Mouse (Mus musculus): ENCODE results near the gene Gm9780. TPM values are rescaled to one million over a fixed set of nuclear protein-coding genes. Genes with fewer than 3 reads are reported as not detected.

Gm9780 gene
- polyA plus RNA-seq (2014; fragmentation: Illumina TruSeq; extraction: RNeasy Lipid Tissue Mini Kit (QIAGEN cat#74804); ENCODE audit: low read depth, low replicate concordance) = 5.1 TPM

GRCm38 (mm10) chr14:26042611-26043010, at the start of gene Gm9780:
Gene Gm9780, minus strand, starts transcription at chr14:26042711.

GRCm38 (mm10) chr14:26081997-26082396, 39.5 kb upstream of the Gm9780 start, which contains the start of gene Cphx3:
Gene Cphx3, plus strand, starts transcription at chr14:26082297.

GRCm38 (mm10) chr14:26081216-26081615, 38.7 kb upstream of the Gm9780 start, which contains the start of gene Cphx2:
Gene Cphx2, plus strand, starts transcription at chr14:26081516.

GRCm38 (mm10) chr14:26067325-26067633, 24.8 kb upstream of the Gm9780 start, which contains the start of gene Tmem254c:
Gene Tmem254c, minus strand, starts transcription at chr14:26067355.

GRCm38 (mm10) chr14:25978371-25979241, 63.9 kb downstream of the Gm9780 start, which contains the start of gene Duxbl1:
Gene Duxbl1, plus strand, starts transcription at chr14:25978577.

Other genes with a start within 250 kb of the Gm9780 start
- gene Anxa11, start 200.6 kb downstream of the Gm9780 start, polyA plus RNA-seq (2014; fragmentation: Illumina TruSeq; extraction: RNeasy Lipid Tissue Mini Kit (QIAGEN cat#74804); ENCODE audit: low read depth, low replicate concordance) = 61.8 TPM
- not detected for gene Plac9a, start 139.6 kb downstream of the Gm9780 start, polyA plus RNA-seq (2014; fragmentation: Illumina TruSeq; extraction: RNeasy Lipid Tissue Mini Kit (QIAGEN cat#74804); ENCODE audit: low read depth, low replicate concordance)
- gene Tmem254a, start 115.0 kb downstream of the Gm9780 start, polyA plus RNA-seq (2014; fragmentation: Illumina TruSeq; extraction: RNeasy Lipid Tissue Mini Kit (QIAGEN cat#74804); ENCODE audit: low read depth, low replicate concordance) = 42.2 TPM
- 2.6 TPM for gene Cphx1, start 104.4 kb downstream of the Gm9780 start, polyA plus RNA-seq (2014; fragmentation: Illumina TruSeq; extraction: RNeasy Lipid Tissue Mini Kit (QIAGEN cat#74804); ENCODE audit: low read depth, low replicate concordance)
- gene Duxbl1, start 64.1 kb downstream of the Gm9780 start, polyA plus RNA-seq (2014; fragmentation: Illumina TruSeq; extraction: RNeasy Lipid Tissue Mini Kit (QIAGEN cat#74804); ENCODE audit: low read depth, low replicate concordance) = not detected
- 2.8 TPM for gene Tmem254c, start 24.6 kb upstream of the Gm9780 start, polyA plus RNA-seq (2014; fragmentation: Illumina TruSeq; extraction: RNeasy Lipid Tissue Mini Kit (QIAGEN cat#74804); ENCODE audit: low read depth, low replicate concordance)
- not detected for gene Cphx2, start 38.8 kb upstream of the Gm9780 start, polyA plus RNA-seq (2014; fragmentation: Illumina TruSeq; extraction: RNeasy Lipid Tissue Mini Kit (QIAGEN cat#74804); ENCODE audit: low read depth, low replicate concordance)
- 4.8 TPM for gene Cphx3, start 39.6 kb upstream of the Gm9780 start, polyA plus RNA-seq (2014; fragmentation: Illumina TruSeq; extraction: RNeasy Lipid Tissue Mini Kit (QIAGEN cat#74804); ENCODE audit: low read depth, low replicate concordance)
- 5.3 TPM for gene Duxbl2, start 75.6 kb upstream of the Gm9780 start, polyA plus RNA-seq (2014; fragmentation: Illumina TruSeq; extraction: RNeasy Lipid Tissue Mini Kit (QIAGEN cat#74804); ENCODE audit: low read depth, low replicate concordance)
- not detected for gene Plac9b, start 139.8 kb upstream of the Gm9780 start, polyA plus RNA-seq (2014; fragmentation: Illumina TruSeq; extraction: RNeasy Lipid Tissue Mini Kit (QIAGEN cat#74804); ENCODE audit: low read depth, low replicate concordance)
- gene Tmem254b, start 164.3 kb upstream of the Gm9780 start, polyA plus RNA-seq (2014; fragmentation: Illumina TruSeq; extraction: RNeasy Lipid Tissue Mini Kit (QIAGEN cat#74804); ENCODE audit: low read depth, low replicate concordance) = 136 TPM
- 1.9 TPM for gene Duxbl3, start 215.3 kb upstream of the Gm9780 start, polyA plus RNA-seq (2014; fragmentation: Illumina TruSeq; extraction: RNeasy Lipid Tissue Mini Kit (QIAGEN cat#74804); ENCODE audit: low read depth, low replicate concordance)

Data from sigmoid colon, adult 10 weeks (tissue).